Mouse (Mus musculus) stomach, postnatal 0 days (tissue): Measurements from ENCODE around the gene Zfp9.

Experiments used
- CTCF ChIP-seq: IDR thresholded peaks from 2 replicates; pipeline ENCODE4 v1.5.1; 2016; ENCODE audit warnings: antibody characterized with exemption, low read depth, mild to moderate bottlenecking, moderate library complexity
- EP300 ChIP-seq: optimal IDR thresholded peaks from 2 replicates; pipeline ENCODE3; 2016; ENCODE audit warnings: antibody characterized with exemption

DNA sequence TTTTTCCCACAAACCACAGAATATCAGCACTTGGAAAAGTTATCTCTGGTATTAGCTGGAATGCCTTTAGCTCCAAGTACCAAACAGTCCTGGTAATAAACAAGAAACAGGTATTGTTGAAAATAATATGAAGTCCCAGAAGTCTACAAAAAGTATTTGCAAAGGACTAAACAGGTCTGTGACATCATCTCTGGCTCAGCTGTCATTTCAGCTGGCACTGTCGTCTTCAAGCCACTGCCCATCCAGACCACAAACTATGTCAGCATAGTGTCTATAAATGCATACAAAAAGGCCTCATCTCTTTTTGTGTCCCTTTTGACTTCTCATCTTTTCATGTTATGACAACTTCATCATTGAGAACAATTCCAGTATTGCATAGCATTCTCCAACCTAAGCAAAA, 52.5 kb downstream of the Zfp9 start:
- TF ChIP-seq CTCF (no peak), EP300 (no peak)
